Mouse (Mus musculus) macrophage (primary cell): ENCODE measurements around the gene Slc22a21. TPM values are rescaled to one million over a fixed set of nuclear protein-coding genes. Genes with fewer than 3 reads are reported as not detected.
"Not testable (repeated sequence)": the region's sequence is repeated elsewhere in the genome, so short reads cannot be mapped to it uniquely, and the experiment has no call there.

Experiments
- H3K27ac ChIP-seq: fragments of 350-480 bp; formaldehyde crosslinking; 2 replicates; pipeline ENCODE4 v1.9.0; 2021
- H3K36me3 ChIP-seq: fragments of 350-480 bp; formaldehyde crosslinking; 2 replicates; pipeline ENCODE4 v1.9.0; 2021; ENCODE audit errors: inconsistent target
- H3K4me3 ChIP-seq: fragments of 350-480 bp; formaldehyde crosslinking; 2 replicates; pipeline ENCODE4 v1.9.0; 2021; ENCODE audit errors: inconsistent target
- H3K79me2 ChIP-seq: fragments of 350-480 bp; formaldehyde crosslinking; 2 replicates; pipeline ENCODE4 v1.9.0; 2021; ENCODE audit errors: inconsistent target
- WGBS: methylation state at CpG from one replicate; pipeline ENCODE4 v1.1.7; 2026; ENCODE audit warnings: inconsistent platforms; ENCODE audit not compliant: missing documents; 5-methylcytosine and 5-hydroxymethylcytosine counted together
- polyA plus RNA-seq: library from polyadenylated mRNA; stranded (reverse); fragments of 250-400 nt; gene quantifications from 3 replicates; pipeline ENCODE4 v1.2.4, GENCODE M21; 2018; ENCODE audit warnings: inconsistent platforms

Gene Slc22a21
- polyA plus RNA-seq, 1 experiment from 2014 or later = 0.66 TPM

DNA sequence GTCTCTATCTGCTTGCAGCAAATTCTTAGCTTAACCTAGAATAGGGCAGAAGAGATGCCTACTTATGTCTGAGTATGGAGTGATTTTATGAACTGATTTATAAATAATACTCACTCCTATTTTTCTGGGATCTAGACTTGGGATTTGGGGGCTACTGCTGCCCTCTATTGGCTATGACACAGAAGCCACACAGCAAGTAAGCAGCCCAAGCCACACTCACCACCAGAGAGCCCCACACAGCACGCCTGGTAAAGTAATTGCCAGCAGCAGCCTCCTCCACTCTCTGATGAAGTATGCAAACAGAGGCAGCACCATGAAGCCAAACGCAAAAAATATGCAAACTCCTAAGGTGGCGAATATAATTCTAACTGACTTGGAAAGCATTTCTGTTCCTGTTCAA lies 21.1 kb downstream of the Slc22a21 start:
- no peaks in the 10 kb centered on the region for H3K36me3 ChIP-seq
- no peak overlapping the region for H3K27ac ChIP-seq
- H3K4me3 ChIP-seq = no peak overlapping the region
- H3K79me2 ChIP-seq = no peaks in the 10 kb centered on the region
- 93% methylated on average over 3 of the region's 3 CpGs for WGBS

DNA sequence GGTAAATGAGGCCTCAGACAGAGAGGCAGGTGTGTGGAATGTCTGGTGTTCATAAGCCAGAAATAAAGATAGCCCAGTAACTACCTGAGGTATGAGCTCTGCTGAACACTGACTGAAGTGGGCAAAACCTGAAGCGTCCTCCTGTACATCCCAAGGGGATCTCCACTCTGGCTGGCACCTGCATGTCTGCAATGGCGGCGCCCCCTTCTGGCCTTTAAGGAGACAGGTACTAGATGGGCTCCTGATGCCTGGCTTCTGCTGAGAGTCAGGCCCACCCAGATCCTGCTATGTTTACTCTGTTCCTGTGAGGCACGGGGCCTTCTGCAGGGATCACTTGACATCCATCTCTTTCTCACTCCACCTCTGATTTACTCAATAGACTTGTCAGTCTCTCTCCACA lies 22.0 kb downstream of the Slc22a21 start:
- 67% methylated on average over 4 of the region's 4 CpGs for WGBS
- H3K27ac ChIP-seq = not testable (repeated sequence)

DNA sequence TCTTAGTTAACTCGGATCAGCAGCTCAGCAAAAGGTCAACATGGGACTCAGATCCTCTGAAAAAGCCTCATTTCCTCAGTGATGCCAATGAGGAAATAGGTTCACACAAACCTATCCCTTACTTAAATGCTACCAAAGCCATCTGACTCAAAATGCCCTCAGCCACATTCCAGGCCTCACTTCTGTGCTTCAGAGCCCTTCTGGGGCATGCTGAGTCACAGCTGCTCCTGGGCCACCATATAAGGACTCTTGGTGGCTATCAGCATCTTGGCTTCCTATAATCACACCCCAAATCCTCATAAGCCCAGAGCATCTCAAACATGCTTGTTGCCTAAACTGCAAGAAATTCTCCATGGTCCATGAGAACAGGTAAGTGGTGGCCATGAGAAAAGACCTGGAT lies 23.5 kb downstream of the Slc22a21 start:
- H3K79me2 ChIP-seq = no peaks in the 10 kb centered on the region
- H3K27ac ChIP-seq = no peak overlapping the region
- no peak overlapping the region for H3K4me3 ChIP-seq
- 77% methylated on average over 1 of the region's 1 CpGs for WGBS
- no peaks in the 10 kb centered on the region for H3K36me3 ChIP-seq

More for the DNA sequence above, 22.0 kb downstream of the Slc22a21 start:
- H3K4me3 ChIP-seq, H3K79me2 ChIP-seq, H3K36me3 ChIP-seq: not testable (repeated sequence)

DNA sequence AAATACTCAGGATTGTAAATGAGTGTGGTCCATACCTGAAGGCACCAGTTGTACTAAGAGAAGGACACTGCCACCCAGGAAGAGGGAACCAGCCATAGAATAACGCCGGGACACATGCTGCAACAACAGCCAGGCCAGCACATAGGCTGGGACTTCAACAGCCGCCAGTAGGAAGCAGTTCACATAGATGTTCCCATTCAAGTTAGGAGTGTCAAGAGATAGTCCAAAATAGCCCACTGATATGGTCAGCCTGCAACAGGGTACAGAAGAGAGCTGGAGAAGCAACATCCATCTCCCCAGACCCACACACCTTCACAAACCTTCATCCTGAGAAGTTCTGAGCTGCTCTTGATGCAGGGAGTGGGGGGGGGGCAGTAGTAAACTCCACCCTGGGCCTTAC lies 25.5 kb downstream of the Slc22a21 start:
- H3K36me3 ChIP-seq = no peaks in the 10 kb centered on the region
- WGBS = 94% methylated on average over 3 of the region's 3 CpGs

DNA sequence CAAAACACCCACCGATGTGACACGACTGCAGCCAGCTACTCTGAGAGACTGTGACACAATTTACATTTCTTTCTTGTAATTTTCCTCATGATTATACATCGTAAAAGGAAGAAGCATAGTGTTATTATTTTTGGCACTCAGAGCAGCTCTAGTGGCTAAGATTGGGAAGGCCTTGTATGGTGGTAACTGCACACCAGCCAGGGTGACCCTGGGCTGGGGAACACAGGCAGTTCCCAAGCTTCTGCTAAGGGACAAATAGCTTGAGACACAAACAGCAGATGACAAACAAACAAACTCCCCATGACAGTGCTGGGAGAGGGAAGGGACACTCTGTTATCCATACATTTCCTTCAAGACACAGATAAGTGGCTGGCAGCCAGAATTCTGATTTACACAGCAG lies 30.0 kb downstream of the Slc22a21 start:
- not testable (repeated sequence) for H3K79me2 ChIP-seq, H3K4me3 ChIP-seq, H3K36me3 ChIP-seq, H3K27ac ChIP-seq
- no CpG with 5 or more reads among the region's 3 CpGs for WGBS

More for the DNA sequence above, 25.5 kb downstream of the Slc22a21 start:
- Histone ChIP-seq H3K27ac (no peak overlapping the region), H3K4me3 (no peak overlapping the region), H3K79me2 (no peaks in the 10 kb centered on the region)

DNA sequence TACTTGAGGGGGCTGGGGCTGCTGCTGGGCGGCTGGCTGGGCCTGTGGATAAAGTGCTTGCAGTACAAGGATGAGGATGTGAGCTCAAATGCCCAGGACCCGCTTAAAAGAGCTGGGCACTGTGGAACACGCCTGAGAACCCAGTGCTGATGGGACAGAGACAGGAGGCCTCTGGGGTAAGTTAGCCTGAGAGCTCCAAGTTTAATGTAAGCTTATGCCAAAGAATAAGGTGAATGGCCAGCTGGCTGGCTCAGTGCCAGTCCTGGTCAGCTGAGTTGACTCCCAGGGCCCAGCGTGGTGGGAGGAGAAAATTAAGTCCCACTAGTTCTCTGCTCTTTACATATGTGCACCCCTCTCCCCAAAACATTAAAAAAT lies 48.2 kb downstream of the Slc22a21 start:
- WGBS = 82% methylated on average over 2 of the region's 4 CpGs
- H3K36me3 ChIP-seq, H3K4me3 ChIP-seq, H3K27ac ChIP-seq, H3K79me2 ChIP-seq: not testable (repeated sequence)

DNA sequence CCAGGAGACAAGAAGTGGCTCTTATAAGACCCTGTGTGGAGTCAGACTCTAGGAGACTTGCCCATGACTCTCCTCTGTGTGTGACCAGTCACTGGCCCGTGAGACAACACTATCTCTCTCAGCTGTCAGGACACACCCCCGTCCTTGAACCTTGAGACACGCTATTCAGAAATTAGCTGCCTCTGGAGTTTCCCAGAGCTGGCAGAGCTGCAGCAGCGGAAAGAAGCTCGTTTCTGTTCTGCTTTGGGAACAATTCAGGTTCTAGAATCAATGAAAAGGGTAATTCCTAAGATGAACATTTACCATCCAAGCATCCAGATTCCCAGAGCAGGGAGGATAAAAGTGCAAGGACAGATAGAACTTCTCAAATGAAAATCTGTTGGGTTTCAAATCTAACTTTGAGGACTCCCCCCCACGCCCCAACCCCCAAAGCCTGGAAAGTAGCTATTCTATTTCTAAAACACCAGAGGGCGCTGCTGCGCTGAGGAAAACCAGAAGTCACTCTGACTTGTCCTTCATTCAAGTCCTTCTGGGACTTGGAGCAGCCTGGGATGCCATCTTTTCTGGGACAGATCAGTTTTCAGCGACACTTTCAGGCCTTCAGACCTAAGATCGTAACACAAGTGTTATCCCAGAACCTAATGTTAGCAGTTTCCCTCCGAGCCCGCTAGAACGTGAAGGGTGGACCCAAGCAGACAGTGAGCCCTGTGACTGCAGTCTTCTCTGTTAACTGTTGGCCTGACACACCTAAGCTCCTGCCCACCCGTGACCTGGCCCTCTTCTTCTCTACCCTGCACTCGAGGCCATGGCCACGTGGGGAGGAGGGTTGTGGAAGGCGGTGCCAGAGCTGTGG lies 48.8 kb downstream of the Slc22a21 start:
- no peak overlapping the region for H3K27ac ChIP-seq
- H3K36me3 ChIP-seq = no peaks in the 10 kb centered on the region
- 48% methylated on average over 17 of the region's 17 CpGs for WGBS
- no peak overlapping the region for H3K4me3 ChIP-seq
- no peaks in the 10 kb centered on the region for H3K79me2 ChIP-seq

DNA sequence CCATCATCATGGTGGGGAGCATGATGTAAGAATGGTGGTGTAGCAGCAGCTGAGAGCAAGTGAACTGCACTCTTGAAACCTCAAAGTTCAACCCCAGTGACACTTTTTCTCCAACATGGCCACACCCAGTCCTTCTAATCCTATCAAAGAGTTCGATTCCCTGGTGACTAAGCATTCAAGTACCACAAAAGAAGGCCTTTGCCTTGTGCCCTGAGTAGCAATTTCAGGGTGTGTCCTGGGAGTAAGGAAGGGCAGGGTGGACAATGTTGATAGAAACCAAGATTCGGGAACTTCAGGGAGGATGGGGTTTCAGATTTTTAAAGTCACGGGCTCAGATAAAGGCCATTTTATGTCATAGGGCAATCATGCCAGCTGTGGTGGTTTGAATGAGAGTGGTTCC lies 50.4 kb downstream of the Slc22a21 start:
- Histone ChIP-seq H3K4me3 (no peak overlapping the region), H3K27ac (no peak overlapping the region), H3K36me3 (no peaks in the 10 kb centered on the region), H3K79me2 (no peaks in the 10 kb centered on the region)
- WGBS = 90% methylated on average over 3 of the region's 3 CpGs

DNA sequence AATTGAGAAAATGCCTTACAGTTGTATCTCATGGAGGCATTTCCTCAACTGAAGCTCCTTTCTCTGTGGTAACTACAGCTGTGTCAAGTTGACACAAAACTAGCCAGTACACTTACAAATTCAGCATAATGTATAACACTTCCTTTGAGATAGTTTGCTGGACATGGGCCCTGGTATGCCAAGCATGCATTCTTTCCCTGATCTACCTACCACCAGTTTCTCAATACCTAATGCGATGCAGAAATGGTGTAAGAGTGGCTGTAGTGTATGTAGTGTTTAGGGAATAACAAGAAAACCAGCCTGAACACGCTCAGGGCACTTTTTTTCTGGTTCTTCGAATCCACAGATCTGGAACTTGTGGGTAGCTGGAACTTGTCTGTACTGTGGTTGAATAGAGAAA lies 51.5 kb downstream of the Slc22a21 start:
- WGBS = 90% methylated on average over 3 of the region's 3 CpGs

DNA sequence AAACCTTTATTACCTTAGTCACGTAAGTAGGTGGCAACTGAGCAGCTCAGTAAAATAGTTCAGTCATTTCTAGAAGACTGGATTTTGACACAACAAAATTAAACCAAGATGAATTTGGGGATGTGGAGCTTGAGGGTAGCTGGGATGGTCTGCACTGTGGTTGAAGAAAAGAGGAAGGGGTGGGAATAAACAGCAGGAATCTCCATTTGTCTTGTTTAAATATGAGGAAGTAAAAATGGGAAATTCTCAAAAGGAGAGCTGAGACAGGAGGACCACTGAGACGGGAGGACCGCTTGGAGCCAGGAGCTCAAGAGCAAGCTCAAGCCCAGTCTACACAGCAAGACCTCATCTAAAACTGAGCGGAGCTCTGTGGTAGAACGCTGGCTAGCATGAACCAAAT lies 53.8 kb downstream of the Slc22a21 start:
- H3K4me3 ChIP-seq = no peak overlapping the region
- WGBS = 85% methylated on average over 5 of the region's 5 CpGs
- H3K36me3 ChIP-seq = no peaks in the 10 kb centered on the region
- H3K79me2 ChIP-seq = no peaks in the 10 kb centered on the region
- no peak overlapping the region for H3K27ac ChIP-seq

More for the DNA sequence above, 51.5 kb downstream of the Slc22a21 start:
- Histone ChIP-seq H3K27ac (no peak overlapping the region), H3K4me3 (no peak overlapping the region), H3K36me3 (no peaks in the 10 kb centered on the region), H3K79me2 (no peaks in the 10 kb centered on the region)

DNA sequence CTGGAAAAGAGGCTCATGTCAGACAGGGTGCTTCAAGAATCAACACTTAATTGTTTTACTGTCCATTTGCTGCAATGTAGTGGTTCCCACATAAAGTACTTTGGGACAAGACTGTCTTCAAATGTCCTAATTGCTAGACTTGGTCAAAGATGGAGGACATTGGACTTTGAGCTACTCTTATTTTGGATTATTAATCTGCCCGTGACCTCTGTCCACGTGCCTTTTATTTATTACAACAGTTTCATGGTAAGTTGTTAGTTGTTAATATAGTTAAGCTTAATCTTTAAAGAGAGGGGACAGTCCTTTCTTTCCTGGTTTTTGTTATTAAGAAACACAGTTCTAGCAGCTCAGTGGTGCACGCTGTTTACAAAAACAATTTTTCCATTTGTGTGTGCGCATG lies 61.3 kb downstream of the Slc22a21 start:
- Histone ChIP-seq H3K27ac (no peak overlapping the region), H3K36me3 (no peaks in the 10 kb centered on the region), H3K4me3 (no peak overlapping the region), H3K79me2 (no peaks in the 10 kb centered on the region)
- WGBS = 94% methylated on average over 4 of the region's 4 CpGs

DNA sequence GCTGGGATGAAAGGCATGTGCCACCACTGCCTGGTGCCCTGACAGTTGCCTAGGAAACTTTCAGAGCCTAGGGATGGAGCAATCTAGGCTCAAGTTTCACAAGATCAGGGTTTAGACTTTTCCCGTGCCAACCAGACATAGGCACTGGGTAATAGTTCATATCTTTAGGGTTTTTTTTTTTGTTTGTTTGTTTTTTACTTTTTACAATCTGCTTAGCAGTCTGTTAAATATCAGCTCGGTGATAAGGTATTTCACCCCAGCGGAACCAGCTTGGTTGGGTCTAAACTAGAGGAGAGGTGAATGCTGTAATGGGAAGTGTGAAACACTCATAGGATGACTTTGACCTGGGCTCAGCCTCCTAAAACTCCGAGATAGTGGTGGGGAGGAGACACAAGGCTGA lies 69.1 kb downstream of the Slc22a21 start:
- no peaks in the 10 kb centered on the region for H3K36me3 ChIP-seq
- no peak overlapping the region for H3K27ac ChIP-seq
- H3K79me2 ChIP-seq = no peaks in the 10 kb centered on the region
- no peak overlapping the region for H3K4me3 ChIP-seq
- WGBS = 73% methylated on average over 4 of the region's 4 CpGs

DNA sequence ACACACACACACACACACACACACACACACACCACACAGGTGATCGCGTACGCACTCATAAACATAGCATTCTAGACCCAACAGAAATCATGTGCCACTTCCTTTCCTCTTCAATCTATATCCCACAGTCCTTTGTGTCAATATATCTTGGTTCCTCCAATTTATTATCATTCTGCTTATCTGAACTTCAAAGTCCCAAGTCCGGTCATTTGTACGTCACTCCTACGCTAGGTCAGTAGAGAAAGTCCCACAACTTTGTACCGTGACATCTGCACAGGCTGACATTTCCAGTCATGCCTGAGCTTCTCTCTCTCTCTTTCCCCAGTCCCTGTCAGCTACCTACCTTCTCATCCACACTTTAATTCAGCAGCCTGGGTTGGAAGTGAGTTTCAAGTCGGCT lies 71.4 kb downstream of the Slc22a21 start:
- Histone ChIP-seq H3K79me2 (no peaks in the 10 kb centered on the region), H3K36me3 (no peaks in the 10 kb centered on the region), H3K27ac (no peak overlapping the region), H3K4me3 (no peak overlapping the region)
- WGBS = 94% methylated on average over 8 of the region's 8 CpGs

DNA sequence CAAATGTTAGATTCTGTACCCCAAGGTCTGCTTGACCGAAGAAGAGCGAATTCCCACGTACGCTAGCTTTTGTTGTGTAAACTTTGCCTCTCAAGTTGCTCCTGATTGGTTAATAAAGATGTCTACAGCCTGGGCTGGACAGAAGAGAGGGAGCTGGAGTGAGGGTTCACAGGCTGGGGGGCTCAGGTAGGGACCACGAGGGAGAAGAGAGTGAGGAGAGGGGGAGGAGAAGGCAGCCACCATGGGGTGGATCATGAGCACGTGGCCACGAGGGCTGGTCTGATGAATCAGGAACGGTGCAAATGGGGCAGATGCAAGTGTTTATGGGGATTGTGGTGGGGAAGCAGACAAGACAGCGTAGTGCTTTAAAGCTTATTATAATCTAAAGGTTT lies 75.6 kb downstream of the Slc22a21 start:
- Histone ChIP-seq H3K27ac (no peak overlapping the region), H3K4me3 (no peak overlapping the region), H3K36me3 (no peaks in the 10 kb centered on the region), H3K79me2 (no peaks in the 10 kb centered on the region)
- WGBS = 89% methylated on average over 9 of the region's 9 CpGs

DNA sequence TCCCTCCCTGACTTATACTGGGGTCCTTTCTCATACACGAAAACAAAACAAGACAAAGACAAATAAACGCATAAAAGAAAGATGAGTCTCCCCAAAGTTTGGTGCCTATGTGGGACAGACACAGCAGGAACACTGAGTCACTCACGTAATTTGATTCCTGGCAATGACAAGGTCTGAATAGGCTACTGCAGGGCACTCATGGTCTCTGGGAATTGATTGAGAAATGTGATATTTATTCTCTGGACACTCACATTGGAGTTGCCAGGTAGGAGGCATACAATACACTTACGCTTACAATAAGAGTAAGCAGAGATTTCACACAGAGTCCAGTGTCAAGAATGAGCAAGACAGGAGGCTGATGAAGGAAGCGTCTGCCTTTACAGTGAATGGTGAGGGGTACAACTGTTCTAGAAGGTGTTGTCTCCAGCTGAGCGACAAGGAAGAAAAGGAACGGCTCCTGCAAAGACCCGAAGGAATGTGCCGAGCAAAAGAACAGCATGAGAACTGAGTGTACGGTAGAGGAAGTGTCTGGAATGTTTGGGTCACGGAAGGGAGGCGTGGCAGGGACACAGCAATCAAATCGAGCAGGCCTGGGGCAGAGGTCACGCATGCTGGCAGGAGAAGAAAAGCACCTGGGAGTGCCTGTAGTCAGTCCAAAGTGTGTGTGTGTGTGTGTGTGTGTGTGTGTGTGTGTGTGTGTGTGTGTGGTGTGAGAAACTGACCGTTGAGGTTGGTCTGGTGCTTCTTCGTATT lies 76.2 kb downstream of the Slc22a21 start:
- H3K27ac ChIP-seq = no peak overlapping the region
- 79% methylated on average over 14 of the region's 16 CpGs for WGBS
- H3K36me3 ChIP-seq = no peaks in the 10 kb centered on the region
- H3K4me3 ChIP-seq = no peak overlapping the region
- H3K79me2 ChIP-seq = no peaks in the 10 kb centered on the region
